Mouse (Mus musculus) cerebellum, adult 2 months (tissue): ENCODE measurements around the gene Ksr2.

ENCODE experiments used
- CTCF ChIP-seq: fragments of 200-500 bp; IDR thresholded peaks from 2 replicates; pipeline ENCODE4 v1.5.1; 2011; ENCODE audit warnings: low read depth, mild to moderate bottlenecking, control low read depth, low read length, moderate library complexity, borderline replicate concordance; ENCODE audit not compliant: insufficient read depth
- POLR2A ChIP-seq: fragments of 200-500 bp; IDR thresholded peaks from 2 replicates; pipeline ENCODE4 v1.6.1; 2011; ENCODE audit warnings: low read length, control low read depth, borderline replicate concordance; ENCODE audit not compliant: insufficient read depth

- no peak for TF ChIP-seq CTCF
- no peak for TF ChIP-seq POLR2A
These were observed 30.6 kb upstream of the Ksr2 start for GRCm38 (mm10) chr5:117383198-117383597.
